Mouse (Mus musculus) E14TG2a.4 (cell line): Measurements from ENCODE around the gene Id2.

Experiments
- CTCF ChIP-seq: conservative IDR thresholded peaks from 2 replicates; pipeline ENCODE4 v1.5.1; 2014; ENCODE audit warnings: low read length
- NANOG ChIP-seq: IDR thresholded peaks from 2 replicates; pipeline ENCODE4 v1.6.1; 2014; ENCODE audit warnings: borderline replicate concordance, low read length, mixed read lengths
- POU5F1 ChIP-seq: IDR thresholded peaks from 2 replicates; pipeline ENCODE4 v1.6.1; 2014; ENCODE audit warnings: low read length, borderline replicate concordance

DNA sequence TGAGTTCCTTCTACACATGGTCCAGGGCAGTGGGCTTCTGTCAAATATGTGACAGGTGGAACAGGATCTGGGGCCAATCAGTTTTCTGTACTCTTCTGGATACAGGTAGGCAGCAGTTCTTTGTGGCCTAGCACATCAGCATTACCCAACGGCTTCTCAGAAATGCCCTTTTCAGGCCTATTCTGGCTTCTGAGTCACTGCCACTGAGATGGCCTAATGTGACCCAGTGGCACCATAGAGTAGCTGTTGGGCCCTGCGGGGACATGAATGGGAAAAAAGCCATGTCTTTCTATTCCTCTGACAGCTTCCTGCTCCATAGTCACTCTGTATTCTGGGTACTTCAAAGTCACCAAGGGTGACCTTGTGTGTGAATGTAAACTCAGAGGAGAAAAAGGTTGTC, 15.9 kb upstream of the Id2 start:
- TF ChIP-seq CTCF = no peak
- TF ChIP-seq POU5F1 = no peak
- TF ChIP-seq NANOG = no peak
